Comparison of ENCODE assay signal across 21 mouse cellular contexts in genomic region chr4:137902268-137902667, GRCm38 (mm10). TPM values are rescaled to one million over a fixed set of nuclear protein-coding genes. Genes with fewer than 3 reads are reported as not detected.
A peak's percentile ranks its signal among the peaks of the same experiment; 100 is the strongest.
DNase-seq lines count a peak whose midpoint lies in the region; ATAC-seq and TF ChIP-seq lines count a peak whose summit lies in the region.
"Had no signal": no experiment of that assay in that cellular context is flagged by ENCODE, and none has a peak within 500 bp of the region (broad histone marks: within the 10 kb centered on the region; RNA-seq: fewer than 3 reads in every experiment).

No protein-coding gene starts in this region.

- peaks cover 2% of the 10 kb centered on the region; the same call in 1 of the 2 replicates for H3K36me3 ChIP-seq in liver, adult 2 months (ENCODE audit: control insufficient read depth, insufficient read depth, low read length)
- no peaks in the 10 kb centered on the region for H3K36me3 ChIP-seq in liver, embryonic 12.5 days
- no peaks in the 10 kb centered on the region for H3K36me3 ChIP-seq in stomach, embryonic 16.5 days (ENCODE audit: control insufficient read depth, insufficient read depth, low read length)
- no peaks in the 10 kb centered on the region for H3K36me3 ChIP-seq in stomach, postnatal 0 days (ENCODE audit: control insufficient read depth, insufficient read depth, low read length)
- H3K36me3 ChIP-seq: heart, embryonic 15.5 days; hindbrain, embryonic 15.5 days; limb, embryonic 13.5 days had no signal

- no peak overlapping the region for H3K4me2 ChIP-seq in liver, embryonic 12.5 days
- H3K4me2 ChIP-seq in stomach, embryonic 16.5 days (ENCODE audit: low read depth, low read length), result no peak overlapping the region
- H3K4me2 ChIP-seq in stomach, postnatal 0 days (replicated peaks; ENCODE audit: low read depth), result no peak overlapping the region
- H3K4me2 ChIP-seq: heart, embryonic 15.5 days; hindbrain, embryonic 15.5 days; limb, embryonic 13.5 days; lung, embryonic 14.5 days had no signal

- no peaks in the 10 kb centered on the region for H3K27me3 ChIP-seq in liver, adult 2 months (ENCODE audit: control insufficient read depth, insufficient read depth, low read length)
- H3K27me3 ChIP-seq in liver, embryonic 12.5 days (replicated peaks), result peaks cover 13% of the 10 kb centered on the region; the same call in 1 of the 2 replicates
- no peaks in the 10 kb centered on the region for H3K27me3 ChIP-seq in stomach, embryonic 16.5 days (ENCODE audit: control insufficient read depth, insufficient read depth, low read length)
- H3K27me3 ChIP-seq in stomach, postnatal 0 days (ENCODE audit: control insufficient read depth, insufficient read depth, low read length), result no peaks in the 10 kb centered on the region
- H3K27me3 ChIP-seq: hindbrain, embryonic 15.5 days; limb, embryonic 13.5 days had no signal

- 34% methylated on average over 13 of the region's 13 CpGs for WGBS in liver, adult 2 months
- 81% methylated on average over 13 of the region's 13 CpGs for WGBS in liver, embryonic 12.5 days (ENCODE audit: insufficient replicate concordance)
- 69% methylated on average over 13 of the region's 13 CpGs for WGBS in stomach, embryonic 16.5 days
- WGBS in stomach, postnatal 0 days, result 61% methylated on average over 13 of the region's 13 CpGs

- no peaks in the 10 kb centered on the region for H3K9me3 ChIP-seq in liver, embryonic 12.5 days (replicated peaks)
- H3K9me3 ChIP-seq in stomach, embryonic 16.5 days (replicated peaks; ENCODE audit: control insufficient read depth, low read length), result no peaks in the 10 kb centered on the region
- H3K9me3 ChIP-seq in stomach, postnatal 0 days (ENCODE audit: control insufficient read depth, low read length), result no peaks in the 10 kb centered on the region
- H3K9me3 ChIP-seq: heart, embryonic 15.5 days; hindbrain, embryonic 15.5 days; limb, embryonic 13.5 days had no signal

- no peak for TF ChIP-seq EP300 in stomach, postnatal 0 days (optimal IDR thresholded peaks at IDR 0.05)

- no peak for TF ChIP-seq CTCF in liver, adult 2 months (IDR thresholded peaks at IDR 0.05; ENCODE audit: low read depth, low read length)
- TF ChIP-seq CTCF in stomach, postnatal 0 days (IDR thresholded peaks at IDR 0.05; ENCODE audit: low read depth), result no peak

- H3K9ac ChIP-seq in liver, adult 2 months (ENCODE audit: low read depth, low read length), result no peak overlapping the region; the same call in 1 of the 2 replicates
- H3K9ac ChIP-seq in liver, embryonic 12.5 days, result no peak overlapping the region
- no peak overlapping the region for H3K9ac ChIP-seq in stomach, embryonic 16.5 days (ENCODE audit: low read length)
- H3K9ac ChIP-seq in stomach, postnatal 0 days (ENCODE audit: low read length), result no peak overlapping the region
- H3K9ac ChIP-seq: heart, embryonic 15.5 days; hindbrain, embryonic 15.5 days; limb, embryonic 13.5 days; liver, embryonic 14.5 days; lung, embryonic 14.5 days had no signal

- no peak overlapping the region for H3K4me3 ChIP-seq in liver, adult 2 months (ENCODE audit: insufficient read depth, low read depth, low read length)
- H3K4me3 ChIP-seq in liver, embryonic 12.5 days, result no peak overlapping the region
- H3K4me3 ChIP-seq in stomach, embryonic 16.5 days (replicated peaks; ENCODE audit: low read length), result no peak overlapping the region
- H3K4me3 ChIP-seq in stomach, postnatal 0 days (ENCODE audit: low read depth, low read length), result no peak overlapping the region
- H3K4me3 ChIP-seq: heart, embryonic 15.5 days; hindbrain, embryonic 15.5 days; limb, embryonic 13.5 days; myocyte had no signal

- no peak for TF ChIP-seq POLR2A in liver, adult 2 months (IDR thresholded peaks at IDR 0.05; ENCODE audit: extremely low read depth, insufficient read depth, low read length)

- peak overlapping the region; percentile 46 for H3K27ac ChIP-seq in liver, adult 2 months (replicated peaks; ENCODE audit: insufficient read depth, low read depth, low read length)
- H3K27ac ChIP-seq in liver, embryonic 12.5 days, result no peak overlapping the region
- H3K27ac ChIP-seq in stomach, embryonic 16.5 days (ENCODE audit: low read length), result peak overlapping the region; percentile 53
- H3K27ac ChIP-seq in stomach, postnatal 0 days (replicated peaks), result no peak overlapping the region
- H3K27ac ChIP-seq: heart, embryonic 15.5 days; hindbrain, embryonic 15.5 days; kidney, postnatal 0 days; limb, embryonic 13.5 days; liver, embryonic 14.5 days had no signal

- H3K79me2 ChIP-seq in liver, adult 2 months (ENCODE audit: control insufficient read depth, insufficient read depth, low read length), result peaks cover 62% of the 10 kb centered on the region

- no peak for ATAC-seq in liver, embryonic 12.5 days
- no peak for ATAC-seq in stomach, embryonic 16.5 days (ENCODE audit: insufficient read depth, low FRiP score)
- ATAC-seq in stomach, postnatal 0 days (ENCODE audit: low FRiP score, low TSS enrichment), result no peak

- DNase-seq in cerebellum, adult 18-20 months, result peak; percentile 35 to 49
- DNase-seq in cerebellum, postnatal 4 days (ENCODE audit: low spot score in 2 of 2), result no peak
- peak; percentile 43 for DNase-seq in liver, adult 2 months (ENCODE audit: extremely low read depth, low read depth, low spot score)
- no peak for DNase-seq in stomach, postnatal 0 days (ENCODE audit: low spot score)
- no peak for DNase-seq in gastrocnemius, adult 18-20 months (ENCODE audit: low spot score)
- DNase-seq: adrenal gland, postnatal 36 days; heart, postnatal 36 days; kidney, adult 2 months; layer of hippocampus, adult 9-11 months; lung, embryonic 14.5 days; lung, postnatal 36 days; thymus, adult 18-20 months; thymus, postnatal 36 days had no signal

- H3K4me1 ChIP-seq in liver, adult 2 months (ENCODE audit: control insufficient read depth, insufficient read depth, low read length), result peaks cover 24% of the 10 kb centered on the region
- 0 out of 2 replicates have a peak, but pooled peaks cover 8% of the 10 kb centered on the region for H3K4me1 ChIP-seq in liver, embryonic 12.5 days
- peaks cover 21% of the 10 kb centered on the region for H3K4me1 ChIP-seq in stomach, embryonic 16.5 days (ENCODE audit: control insufficient read depth, insufficient read depth, low read length)
- peaks cover 7% of the 10 kb centered on the region; the same call in 1 of the 2 replicates for H3K4me1 ChIP-seq in stomach, postnatal 0 days (replicated peaks; ENCODE audit: control insufficient read depth, insufficient read depth)

RNA-seq across cellular contexts. Expression of gene Ece1, which starts 40.2 kb away (rescaled TPM):
- total RNA-seq in liver, adult 2 months (2014; rRNA removed), result 430 and 630 TPM in 2 replicates
- polyA plus RNA-seq in liver, adult 2 months (2012; rRNA removed), result 55.2 and 213 TPM in 2 replicates
- 17.8 and 18.5 TPM in 2 replicates for polyA plus RNA-seq in liver, embryonic 12.5 days (2016; fragmentation: Nextera tagmentation; extraction: Ambion mirVana)
- polyA plus RNA-seq in stomach, embryonic 16.5 days (2015; fragmentation: Nextera tagmentation; extraction: Ambion mirVana), result 48.6 and 59.9 TPM in 2 replicates
- polyA plus RNA-seq in stomach, postnatal 0 days (2015; fragmentation: Nextera tagmentation; extraction: Ambion mirVana), result 22.9 and 29.8 TPM in 2 replicates
- total RNA-seq in gastrocnemius, adult 18-20 months (2021), result 10 to 100 TPM; 65.0 to 78.0 TPM

Comparison
In these comparisons a context has a peak if more than half of its experiments do, and no peak if none do; other contexts are left out.
1. DNase-seq: peak in cerebellum, adult 18-20 months (2 of 2) and liver, adult 2 months (single experiment); none in cerebellum, postnatal 4 days (0 of 2), stomach, postnatal 0 days (single experiment) and gastrocnemius, adult 18-20 months (single experiment).
2. H3K27ac ChIP-seq: peak in liver, adult 2 months (single experiment) and stomach, embryonic 16.5 days (single experiment); none in liver, embryonic 12.5 days (single experiment) and stomach, postnatal 0 days (single experiment).